Mouse (Mus musculus): ENCODE measurements around the gene Bmp2. TPM values are rescaled to one million over a fixed set of nuclear protein-coding genes. Genes with fewer than 3 reads are reported as not detected.

Bmp2 gene
- 3.5 and 4.0 TPM in 2 replicates for polyA plus RNA-seq (2015; fragmentation: Nextera tagmentation; extraction: Ambion mirVana)

- Histone ChIP-seq H3K27ac (no peak within 1 kb of the TSS), H3K36me3 (replicated peaks) (no peaks in the 10 kb centered on the region), H3K9ac (peak within 1 kb of the TSS; percentile 46), H3K4me2 (peak within 1 kb of the TSS; percentile 98), H3K27me3 (replicated peaks) (peaks cover 61% of the 10 kb centered on the region), H3K4me3 (peak within 1 kb of the TSS; percentile 58), H3K9me3 (no peaks in the 10 kb centered on the region), H3K4me1 (peaks cover 28% of the 10 kb centered on the region)
- peak; percentile 76 for ATAC-seq (replicated peaks)
- WGBS: under 1% methylated on average over 101 of the region's 110 CpGs
Observed at GRCm38 (mm10) chr2:133552031-133552841, at the start of gene Bmp2. Bmp2 (plus strand) TSS chr2:133552159.

- no peaks in the 10 kb centered on the region for H3K27me3 ChIP-seq (replicated peaks)
- no peaks in the 10 kb centered on the region for H3K36me3 ChIP-seq (replicated peaks)
- WGBS: 92% methylated on average over 2 of the region's 2 CpGs
- no peak overlapping the region for H3K4me3 ChIP-seq
- no peak overlapping the region for H3K9ac ChIP-seq
- ATAC-seq (replicated peaks): no peak
- H3K27ac ChIP-seq: no peak overlapping the region
- no peaks in the 10 kb centered on the region for H3K4me1 ChIP-seq
- H3K9me3 ChIP-seq: no peaks in the 10 kb centered on the region
- H3K4me2 ChIP-seq: no peak overlapping the region
Observed at GRCm38 (mm10) chr2:133505678-133506077, 46.3 kb upstream of the Bmp2 start.

GRCm38 (mm10) chr2:133507045-133507444 is 44.9 kb upstream of the Bmp2 start:
- H3K27me3 ChIP-seq (replicated peaks): no peaks in the 10 kb centered on the region
- H3K4me1 ChIP-seq: no peaks in the 10 kb centered on the region
- no peak overlapping the region for H3K9ac ChIP-seq
- ATAC-seq (replicated peaks): no peak
- no peak overlapping the region for H3K4me3 ChIP-seq
- no peaks in the 10 kb centered on the region for H3K36me3 ChIP-seq (replicated peaks)
- no peaks in the 10 kb centered on the region for H3K9me3 ChIP-seq
- WGBS: 88% methylated on average over 4 of the region's 4 CpGs
- no peak overlapping the region for H3K4me2 ChIP-seq
- H3K27ac ChIP-seq: no peak overlapping the region

- Histone ChIP-seq H3K27me3 (replicated peaks) (no peaks in the 10 kb centered on the region), H3K36me3 (replicated peaks) (no peaks in the 10 kb centered on the region), H3K4me1 (no peaks in the 10 kb centered on the region), H3K27ac (no peak overlapping the region), H3K9ac (no peak overlapping the region), H3K4me2 (no peak overlapping the region), H3K9me3 (no peaks in the 10 kb centered on the region), H3K4me3 (no peak overlapping the region)
- ATAC-seq (replicated peaks): no peak
- WGBS: 83% methylated on average over 16 of the region's 16 CpGs
Observed at GRCm38 (mm10) chr2:133509141-133509540, 42.8 kb upstream of the Bmp2 start.

- Histone ChIP-seq H3K9me3 (no peaks in the 10 kb centered on the region), H3K4me1 (no peaks in the 10 kb centered on the region), H3K36me3 (replicated peaks) (no peaks in the 10 kb centered on the region), H3K27ac (no peak overlapping the region), H3K4me2 (no peak overlapping the region), H3K27me3 (replicated peaks) (no peaks in the 10 kb centered on the region), H3K9ac (no peak overlapping the region), H3K4me3 (no peak overlapping the region)
- no peak for ATAC-seq (replicated peaks)
- 79% methylated on average over 9 of the region's 9 CpGs for WGBS
Observed at GRCm38 (mm10) chr2:133511011-133511779, 40.8 kb upstream of the Bmp2 start.

GRCm38 (mm10) chr2:133516331-133517046 is 35.5 kb upstream of the Bmp2 start:
- H3K27me3 ChIP-seq (replicated peaks): no peaks in the 10 kb centered on the region
- no peaks in the 10 kb centered on the region for H3K4me1 ChIP-seq
- no peaks in the 10 kb centered on the region for H3K36me3 ChIP-seq (replicated peaks)
- H3K9me3 ChIP-seq: no peaks in the 10 kb centered on the region
- H3K4me3 ChIP-seq: no peak overlapping the region
- no peak overlapping the region for H3K4me2 ChIP-seq
- no peak overlapping the region for H3K27ac ChIP-seq
- no peak for ATAC-seq (replicated peaks)
- H3K9ac ChIP-seq: no peak overlapping the region
- 91% methylated on average over 4 of the region's 4 CpGs for WGBS

- Histone ChIP-seq H3K4me3 (no peak overlapping the region), H3K4me2 (no peak overlapping the region), H3K9me3 (no peaks in the 10 kb centered on the region), H3K9ac (no peak overlapping the region), H3K36me3 (replicated peaks) (no peaks in the 10 kb centered on the region), H3K4me1 (no peaks in the 10 kb centered on the region), H3K27ac (no peak overlapping the region), H3K27me3 (replicated peaks) (no peaks in the 10 kb centered on the region)
- WGBS: 86% methylated on average over 2 of the region's 2 CpGs
- no peak for ATAC-seq (replicated peaks)
Observed at GRCm38 (mm10) chr2:133517867-133518266, 34.1 kb upstream of the Bmp2 start.

- no peaks in the 10 kb centered on the region for H3K36me3 ChIP-seq (replicated peaks)
- H3K4me2 ChIP-seq: no peak overlapping the region
- 51% methylated on average over 5 of the region's 5 CpGs for WGBS
- H3K4me3 ChIP-seq: no peak overlapping the region
- H3K27ac ChIP-seq: no peak overlapping the region
- H3K9ac ChIP-seq: no peak overlapping the region
- no peaks in the 10 kb centered on the region for H3K9me3 ChIP-seq
- no peak for ATAC-seq (replicated peaks)
- H3K4me1 ChIP-seq: no peaks in the 10 kb centered on the region
- H3K27me3 ChIP-seq (replicated peaks): no peaks in the 10 kb centered on the region
Observed at GRCm38 (mm10) chr2:133521193-133521592, 30.8 kb upstream of the Bmp2 start.

- no peak overlapping the region for H3K9ac ChIP-seq
- WGBS: 94% methylated on average over 2 of the region's 2 CpGs
- no peak overlapping the region for H3K4me3 ChIP-seq
- ATAC-seq (replicated peaks): no peak
- no peaks in the 10 kb centered on the region for H3K9me3 ChIP-seq
- H3K36me3 ChIP-seq (replicated peaks): no peaks in the 10 kb centered on the region
- H3K27me3 ChIP-seq (replicated peaks): no peaks in the 10 kb centered on the region
- no peak overlapping the region for H3K4me2 ChIP-seq
- H3K4me1 ChIP-seq: no peaks in the 10 kb centered on the region
- no peak overlapping the region for H3K27ac ChIP-seq
Observed at GRCm38 (mm10) chr2:133522121-133522520, 29.8 kb upstream of the Bmp2 start.

GRCm38 (mm10) chr2:133525621-133526181 is 26.3 kb upstream of the Bmp2 start:
- no peaks in the 10 kb centered on the region for H3K36me3 ChIP-seq (replicated peaks)
- H3K9me3 ChIP-seq: no peaks in the 10 kb centered on the region
- no peaks in the 10 kb centered on the region for H3K27me3 ChIP-seq (replicated peaks)
- H3K4me2 ChIP-seq: no peak overlapping the region
- 43% methylated on average over 4 of the region's 4 CpGs for WGBS
- H3K4me3 ChIP-seq: no peak overlapping the region
- H3K9ac ChIP-seq: no peak overlapping the region
- no peaks in the 10 kb centered on the region for H3K4me1 ChIP-seq
- ATAC-seq (replicated peaks): peak; percentile 42; the same call in 1 of the 2 replicates
- no peak overlapping the region for H3K27ac ChIP-seq

- 93% methylated on average over 9 of the region's 9 CpGs for whole genome bisulfite sequencing
Observed at GRCm38 (mm10) chr2:133529396-133529795, 22.6 kb upstream of the Bmp2 start.

GRCm38 (mm10) chr2:133533073-133533472 is 18.9 kb upstream of the Bmp2 start:
- Histone ChIP-seq H3K27me3 (replicated peaks) (no peaks in the 10 kb centered on the region), H3K4me1 (no peaks in the 10 kb centered on the region), H3K9me3 (no peaks in the 10 kb centered on the region), H3K4me3 (no peak overlapping the region), H3K36me3 (replicated peaks) (no peaks in the 10 kb centered on the region), H3K27ac (no peak overlapping the region), H3K9ac (no peak overlapping the region), H3K4me2 (no peak overlapping the region)
- 79% methylated on average over 3 of the region's 3 CpGs for WGBS
- no peak for ATAC-seq (replicated peaks)

More at GRCm38 (mm10) chr2:133529396-133529795, 22.6 kb upstream of the Bmp2 start:
- Histone ChIP-seq H3K9ac (no peak overlapping the region), H3K4me3 (no peak overlapping the region), H3K4me1 (no peaks in the 10 kb centered on the region), H3K36me3 (replicated peaks) (no peaks in the 10 kb centered on the region), H3K27ac (no peak overlapping the region), H3K4me2 (no peak overlapping the region), H3K9me3 (no peaks in the 10 kb centered on the region), H3K27me3 (replicated peaks) (no peaks in the 10 kb centered on the region)
- no peak for ATAC-seq (replicated peaks)
